Mouse (Mus musculus) brain, adult 2 months (tissue): ENCODE data around the gene Blvrb.

ENCODE experiments used
- DNase-seq: peaks from one replicate; pipeline ENCODE4 v3.0.0; 2011; ENCODE audit warnings: low read depth, low spot score

Gene Blvrb

GRCm38 (mm10) chr7:27514961-27515360, 67.2 kb downstream of the Blvrb start:
- no peak for DNase-seq
